Mouse (Mus musculus): ENCODE data around the gene Ptcd3. TPM values are rescaled to one million over a fixed set of nuclear protein-coding genes. Genes with fewer than 3 reads are reported as not detected.
"Not testable (repeated sequence)": the region's sequence is repeated elsewhere in the genome, so short reads cannot be mapped to it uniquely, and the experiment has no call there.

Ptcd3 gene
- total RNA-seq, 2 experiments from 2014 or later, result 208 to 211 TPM

GRCm38 (mm10) chr6:71877965-71878760 lies 30.4 kb downstream of the Ptcd3 start:
- ATAC-seq (replicated peaks; ENCODE audit: low FRiP score, low TSS enrichment, poor library complexity, severe bottlenecking), result 0 out of 2 replicates have a peak, but pooled peaks have one; percentile 40

GRCm38 (mm10) chr6:71871396-71871795 lies 37.2 kb downstream of the Ptcd3 start:
- no peak for ATAC-seq (replicated peaks; ENCODE audit: low FRiP score, low TSS enrichment, poor library complexity, severe bottlenecking)

- ATAC-seq (replicated peaks; ENCODE audit: low FRiP score, low TSS enrichment, poor library complexity, severe bottlenecking), result 0 out of 2 replicates have a peak, but pooled peaks have one; percentile 37
These were observed 39.7 kb downstream of the Ptcd3 start for GRCm38 (mm10) chr6:71868809-71869208.

- ATAC-seq (replicated peaks; ENCODE audit: low FRiP score, low TSS enrichment, poor library complexity, severe bottlenecking), result no peak
These were observed 40.8 kb downstream of the Ptcd3 start for GRCm38 (mm10) chr6:71867751-71868150.

GRCm38 (mm10) chr6:71846906-71847305 lies 61.6 kb downstream of the Ptcd3 start:
- not testable (repeated sequence) for ATAC-seq (replicated peaks; ENCODE audit: low FRiP score, low TSS enrichment, poor library complexity, severe bottlenecking)

- no peak for ATAC-seq (replicated peaks; ENCODE audit: low FRiP score, low TSS enrichment, poor library complexity, severe bottlenecking)
These were observed 67.8 kb downstream of the Ptcd3 start for GRCm38 (mm10) chr6:71840597-71841290.

- ATAC-seq (replicated peaks; ENCODE audit: low FRiP score, low TSS enrichment, poor library complexity, severe bottlenecking), result no peak
These were observed 68.7 kb downstream of the Ptcd3 start for GRCm38 (mm10) chr6:71839815-71840214.

- 0 out of 2 replicates have a peak, but pooled peaks have one; percentile 32 for ATAC-seq (replicated peaks; ENCODE audit: low FRiP score, low TSS enrichment, poor library complexity, severe bottlenecking)
These were observed 71.7 kb downstream of the Ptcd3 start for GRCm38 (mm10) chr6:71836811-71837210.

- peak; percentile 97 for ATAC-seq (replicated peaks; ENCODE audit: low FRiP score, low TSS enrichment, poor library complexity, severe bottlenecking)
These were observed 77.0 kb downstream of the Ptcd3 start for GRCm38 (mm10) chr6:71831581-71831960.

- ATAC-seq (replicated peaks; ENCODE audit: low FRiP score, low TSS enrichment, poor library complexity, severe bottlenecking), result peak; percentile 96
These were observed 77.6 kb downstream of the Ptcd3 start, which contains the start of gene Immt for GRCm38 (mm10) chr6:71830690-71831580. Immt (plus strand) TSS chr6:71831331.

Other genes with a start within 250 kb of the Ptcd3 start
- not detected in 2 replicates for gene Reep1, start 201.2 kb downstream of the Ptcd3 start, total RNA-seq (2014; fragmentation: Nextera tagmentation)
- 0.34 TPM in 1 of 2 replicates, not detected in the other for gene Reep1, start 201.2 kb downstream of the Ptcd3 start, total RNA-seq (2017)
- 56.4 and 84.6 TPM in 2 replicates for gene Mrpl35, start 81.8 kb downstream of the Ptcd3 start, total RNA-seq (2014; fragmentation: Nextera tagmentation)
- gene Mrpl35, start 81.8 kb downstream of the Ptcd3 start, total RNA-seq (2017), result 57.0 and 69.5 TPM in 2 replicates
- gene Immt, start 77.4 kb downstream of the Ptcd3 start, total RNA-seq (2014; fragmentation: Nextera tagmentation), result 198 and 228 TPM in 2 replicates
- gene Immt, start 77.4 kb downstream of the Ptcd3 start, total RNA-seq (2017), result 182 TPM in 2 replicates
- gene Polr1a, start 303 bp upstream of the Ptcd3 start, total RNA-seq (2014; fragmentation: Nextera tagmentation), result 64.8 and 73.2 TPM in 2 replicates
- gene Polr1a, start 303 bp upstream of the Ptcd3 start, total RNA-seq (2017), result 91.2 and 118 TPM in 2 replicates
- gene St3gal5, start 188.8 kb upstream of the Ptcd3 start, total RNA-seq (2014; fragmentation: Nextera tagmentation), result 61.6 and 63.5 TPM in 2 replicates
- gene St3gal5, start 188.8 kb upstream of the Ptcd3 start, total RNA-seq (2017), result 89.4 and 101 TPM in 2 replicates